Mouse (Mus musculus) G1E (cell line): ENCODE results near the gene Map1b. TPM values are rescaled to one million over a fixed set of nuclear protein-coding genes. Genes with fewer than 3 reads are reported as not detected.

Experiments
- ATAC-seq: 2 replicates; pipeline ENCODE4 v1.8.0; 2016; ENCODE audit warnings: mild to moderate bottlenecking; ENCODE audit not compliant: insufficient number of reproducible peaks, poor library complexity, low FRiP score, severe bottlenecking; ENCODE audit errors: extremely low read depth
- DNase-seq: peaks from one replicate; pipeline ENCODE4 v3.0.0; 2012; ENCODE audit warnings: low spot score
- H3K27me3 ChIP-seq: 2 replicates; pipeline ENCODE4 v1.6.1; 2012; ENCODE audit warnings: mild to moderate bottlenecking, low read length, inconsistent platforms; ENCODE audit not compliant: insufficient read depth
- H3K36me3 ChIP-seq: replicated peaks from 2 replicates; pipeline ENCODE3; 2012; ENCODE audit warnings: mild to moderate bottlenecking, inconsistent platforms
- H3K4me1 ChIP-seq: 2 replicates; pipeline ENCODE4 v1.6.1; 2012; ENCODE audit warnings: low read depth, low read length, inconsistent platforms, mixed read lengths; ENCODE audit not compliant: insufficient read depth
- H3K4me3 ChIP-seq: 2 replicates; pipeline ENCODE4 v1.5.1; 2012; ENCODE audit warnings: low read depth, mild to moderate bottlenecking, inconsistent platforms, low read length, moderate library complexity, mixed read lengths
- H3K9me3 ChIP-seq: replicated peaks from 2 replicates; pipeline ENCODE4 v1.6.1; 2012; ENCODE audit warnings: inconsistent platforms
- CTCF ChIP-seq: IDR thresholded peaks from 2 replicates; pipeline ENCODE4 v1.5.1; 2012; ENCODE audit warnings: low read depth, low read length, inconsistent platforms, mixed read lengths
- GATA1 ChIP-seq: IDR thresholded peaks from 2 replicates; pipeline ENCODE4 v1.6.1; 2012; ENCODE audit warnings: borderline replicate concordance, low read length, inconsistent platforms, mixed read lengths
- GATA2 ChIP-seq: IDR thresholded peaks from 2 replicates; pipeline ENCODE4 v1.6.1; 2012; ENCODE audit warnings: low read depth, low read length, inconsistent platforms, borderline replicate concordance
- POLR2AphosphoS5 ChIP-seq: IDR thresholded peaks from 2 replicates; pipeline ENCODE4 v1.6.1; 2012; ENCODE audit warnings: low read depth, low read length, inconsistent platforms; ENCODE audit not compliant: insufficient replicate concordance
- TAL1 ChIP-seq: conservative IDR thresholded peaks from 2 replicates; pipeline ENCODE4 v1.6.1; 2012; ENCODE audit warnings: low read depth, low read length, inconsistent platforms, mixed read lengths
- polyA plus RNA-seq: library from polyadenylated mRNA; stranded (reverse); fragments of >175 nt; gene quantifications from 2 replicates; pipeline ENCODE4 v1.2.3, GENCODE M21; 2012
- total RNA-seq, 2 experiments: library from RNA; stranded (forward) in 1 of 2; stranded (reverse) in 1 of 2; fragments of 200-1000 nt in 1 of 2; fragments of >200 nt in 1 of 2; fragmentation: Nextera tagmentation in 1 of 2; gene quantifications; 2 replicates each; pipeline ENCODE4 v1.2.3; 2014 to 2017

The Map1b gene
- total and polyA plus RNA-seq, 3 experiments = 0.33 TPM; not detected in 2

DNA sequence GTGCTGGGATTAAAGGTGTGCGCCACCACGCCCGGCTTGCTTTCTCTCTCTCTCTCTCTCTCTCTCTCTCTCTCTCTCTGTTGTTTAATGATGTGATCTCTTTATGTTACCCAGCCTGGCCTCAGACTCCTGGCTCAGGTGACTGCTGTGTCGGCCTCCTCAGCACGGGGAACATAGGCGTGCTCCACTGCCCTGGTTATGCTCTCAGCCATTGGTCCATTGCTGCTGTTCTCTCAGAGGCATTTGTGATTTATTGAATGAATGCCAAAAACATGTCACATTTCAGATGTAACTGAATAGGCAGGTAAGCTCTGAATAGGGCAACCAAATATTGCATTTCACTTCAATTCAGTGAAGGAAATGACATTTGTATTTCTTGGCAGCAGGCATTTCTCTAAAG is 130.4 kb downstream of the Map1b start:
- no peaks in the 10 kb centered on the region for H3K4me1 ChIP-seq
- H3K27me3 ChIP-seq = no peaks in the 10 kb centered on the region
- TF ChIP-seq POLR2AphosphoS5 = no peak
- no peak for TF ChIP-seq TAL1
- no peak for TF ChIP-seq CTCF
- TF ChIP-seq GATA2 = no peak
- TF ChIP-seq GATA1 = no peak
- ATAC-seq (no peak), DNase-seq (no peak)
- H3K9me3 ChIP-seq = no peaks in the 10 kb centered on the region
- H3K36me3 ChIP-seq = peaks cover 73% of the 10 kb centered on the region
- H3K4me3 ChIP-seq = no peak overlapping the region

DNA sequence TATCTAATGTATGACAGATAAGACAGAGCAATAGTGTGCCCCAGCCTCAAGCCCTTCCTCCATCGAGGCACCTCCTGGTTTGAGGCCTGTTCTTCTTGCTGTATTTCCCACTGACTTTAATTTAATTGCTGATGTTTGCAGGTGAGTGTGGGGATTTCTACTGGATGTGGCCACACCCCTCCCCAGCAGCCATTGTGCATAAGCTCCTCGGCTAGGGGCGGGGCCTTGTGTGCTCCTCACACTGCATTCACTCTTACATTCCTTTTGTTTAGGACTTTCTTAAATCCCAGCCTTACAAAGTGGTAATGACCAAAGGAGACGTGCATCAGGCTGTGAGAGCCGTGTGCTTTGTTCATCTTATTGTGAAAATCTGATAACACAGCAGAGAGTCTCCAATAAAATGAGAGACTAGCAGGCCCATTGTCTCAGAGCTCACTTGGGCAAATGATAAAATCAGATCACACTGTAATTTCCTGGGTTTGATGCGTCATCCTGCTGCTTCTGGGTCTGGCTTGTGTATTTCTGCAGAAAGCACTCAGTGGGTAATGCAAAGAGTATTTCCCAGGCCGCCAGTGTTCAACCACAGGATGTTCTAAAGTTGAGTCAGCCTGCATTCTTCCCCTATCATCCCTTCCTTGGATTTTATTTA is 131.7 kb downstream of the Map1b start:
- no peak overlapping the region for H3K4me3 ChIP-seq
- ATAC-seq (no peak), DNase-seq (no peak)
- no peaks in the 10 kb centered on the region for H3K9me3 ChIP-seq
- H3K27me3 ChIP-seq = no peaks in the 10 kb centered on the region
- TF ChIP-seq TAL1 (no peak), GATA2 (no peak), POLR2AphosphoS5 (no peak), GATA1 (no peak), CTCF (no peak)
- H3K4me1 ChIP-seq = no peaks in the 10 kb centered on the region
- H3K36me3 ChIP-seq = peaks cover 74% of the 10 kb centered on the region

DNA sequence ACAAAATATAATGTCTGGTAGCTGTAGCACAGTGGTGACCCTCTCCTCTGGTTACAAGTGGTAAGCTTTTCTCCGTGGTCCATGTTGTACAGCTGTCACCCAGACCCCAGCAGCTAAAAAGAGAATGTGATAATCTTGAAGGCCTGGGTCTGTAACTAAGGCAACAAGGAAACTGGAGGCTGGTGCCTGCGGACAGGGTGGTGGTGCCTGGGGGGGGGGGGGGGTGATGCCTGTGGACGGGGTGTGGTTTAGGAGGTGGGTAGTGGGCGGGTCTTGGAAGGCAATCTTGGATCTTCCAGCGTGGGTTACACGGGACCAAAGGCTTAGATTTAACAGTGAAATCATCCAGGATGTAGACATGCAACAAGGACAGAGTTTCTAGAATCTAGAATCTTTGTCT is 134.0 kb downstream of the Map1b start:
- no peak for DNase-seq
- TF ChIP-seq GATA1 (no peak), CTCF (no peak), TAL1 (no peak), POLR2AphosphoS5 (no peak), GATA2 (no peak)
- Histone ChIP-seq H3K36me3 (peaks cover 73% of the 10 kb centered on the region), H3K9me3 (no peaks in the 10 kb centered on the region), H3K27me3 (no peaks in the 10 kb centered on the region), H3K4me3 (no peak overlapping the region), H3K4me1 (no peaks in the 10 kb centered on the region)
- ATAC-seq = no peak; the same call in 1 of the 2 replicates

DNA sequence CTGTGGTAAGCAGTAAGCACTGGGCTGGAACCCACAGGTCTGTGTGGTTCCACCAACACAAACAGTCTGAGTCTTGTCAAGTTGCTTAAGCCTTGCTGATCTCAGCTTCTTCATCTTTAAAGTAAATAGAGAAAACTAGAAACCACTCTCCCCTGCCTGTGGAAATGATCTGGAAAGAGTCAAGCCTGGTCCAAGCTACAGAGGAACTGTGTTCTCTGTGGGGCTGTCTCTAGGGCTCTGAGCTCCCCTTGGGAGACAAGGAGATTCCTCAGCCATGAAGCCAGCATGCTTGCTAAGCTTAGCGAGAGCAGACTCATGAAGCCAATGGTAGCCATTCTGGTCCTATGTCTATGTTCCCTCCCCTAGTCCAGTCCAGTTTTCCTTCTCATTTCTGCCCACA is 138.1 kb downstream of the Map1b start:
- DNase-seq (no peak), ATAC-seq (no peak)
- no peaks in the 10 kb centered on the region for H3K27me3 ChIP-seq

DNA sequence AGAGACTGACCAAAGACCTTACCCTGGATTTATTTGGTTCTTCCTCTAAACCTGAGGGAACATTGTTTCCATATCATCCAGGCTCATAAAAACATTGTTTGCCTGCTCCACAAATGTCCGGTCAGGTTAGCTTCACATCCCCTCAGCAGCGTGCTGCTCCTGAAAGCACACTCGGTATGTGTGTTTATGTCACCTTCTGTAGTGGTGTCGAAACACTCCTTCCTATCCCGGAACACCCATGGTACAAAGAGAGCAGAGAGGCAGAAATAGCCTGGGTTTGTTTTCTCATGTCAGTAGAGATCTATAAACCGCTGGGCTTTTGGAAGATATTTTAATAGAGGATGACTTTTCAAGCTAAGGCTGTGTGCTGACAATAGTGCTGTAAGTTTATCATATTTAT is 139.3 kb downstream of the Map1b start:
- H3K9me3 ChIP-seq = no peaks in the 10 kb centered on the region
- ATAC-seq (no peak), DNase-seq (no peak)
- TF ChIP-seq GATA1 = no peak
- H3K4me3 ChIP-seq = no peak overlapping the region
- no peaks in the 10 kb centered on the region for H3K27me3 ChIP-seq
- peaks cover 70% of the 10 kb centered on the region for H3K36me3 ChIP-seq
- no peaks in the 10 kb centered on the region for H3K4me1 ChIP-seq

More for the DNA sequence above, 138.1 kb downstream of the Map1b start:
- Histone ChIP-seq H3K9me3 (no peaks in the 10 kb centered on the region), H3K36me3 (peaks cover 68% of the 10 kb centered on the region), H3K4me1 (no peaks in the 10 kb centered on the region), H3K4me3 (no peak overlapping the region)
- no peak for TF ChIP-seq GATA2

DNA sequence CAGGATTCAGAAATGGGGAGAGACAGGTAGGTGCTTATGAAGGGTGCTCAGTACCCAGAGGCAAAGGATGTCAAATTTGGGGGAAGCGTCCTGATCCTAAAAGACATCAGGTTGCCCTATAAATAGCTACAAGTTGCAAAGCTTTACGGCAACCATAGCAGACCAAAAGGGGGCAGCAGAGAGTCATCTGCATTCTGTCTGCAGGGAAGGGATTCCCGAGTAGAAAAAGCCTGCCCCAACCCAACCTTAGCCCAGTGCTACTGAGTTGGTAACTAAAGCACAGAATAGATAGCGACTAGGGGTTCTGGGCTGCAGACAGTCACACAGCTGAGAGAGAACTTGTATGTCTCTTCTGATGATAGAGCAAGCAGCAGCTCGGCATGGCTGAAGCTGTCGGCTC is 140.8 kb downstream of the Map1b start:
- Histone ChIP-seq H3K9me3 (no peaks in the 10 kb centered on the region), H3K4me3 (no peak overlapping the region), H3K36me3 (peaks cover 65% of the 10 kb centered on the region), H3K4me1 (no peaks in the 10 kb centered on the region; the same call in 1 of the 2 replicates), H3K27me3 (no peaks in the 10 kb centered on the region)
- DNase-seq (no peak), ATAC-seq (no peak)
- TF ChIP-seq GATA2 = no peak
- no peak for TF ChIP-seq GATA1
- TF ChIP-seq TAL1 = no peak
- TF ChIP-seq POLR2AphosphoS5 = no peak
- peak; percentile 80 for TF ChIP-seq CTCF

DNA sequence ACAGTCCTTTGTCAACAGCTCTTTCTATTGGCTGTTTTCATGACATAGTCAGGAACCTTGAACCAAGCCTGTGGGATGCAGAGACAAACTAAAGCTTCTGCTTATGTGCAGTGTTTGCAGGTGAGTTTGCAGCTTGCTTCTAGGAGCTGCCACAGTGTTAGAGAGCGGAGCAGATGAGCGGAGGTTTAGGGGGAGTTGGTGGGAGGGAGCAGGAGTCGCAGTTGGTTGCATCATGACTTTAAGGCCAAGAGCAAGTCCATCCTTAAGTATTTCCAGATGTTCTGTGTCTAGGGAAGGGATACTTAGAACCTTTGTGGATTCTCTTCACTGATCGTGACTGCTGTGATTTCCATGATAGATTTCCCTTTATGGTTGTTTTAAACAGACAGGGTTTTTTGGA is 142.1 kb downstream of the Map1b start:
- no peak for TF ChIP-seq POLR2AphosphoS5
- no peak for TF ChIP-seq GATA2
- no peak for TF ChIP-seq CTCF
- no peak for TF ChIP-seq TAL1
- TF ChIP-seq GATA1 = no peak
- DNase-seq (no peak), ATAC-seq (no peak)
- peaks cover 59% of the 10 kb centered on the region for H3K36me3 ChIP-seq
- no peak overlapping the region for H3K4me3 ChIP-seq
- no peaks in the 10 kb centered on the region for H3K27me3 ChIP-seq
- no peaks in the 10 kb centered on the region; the same call in 1 of the 2 replicates for H3K4me1 ChIP-seq
- H3K9me3 ChIP-seq = no peaks in the 10 kb centered on the region
